Mouse (Mus musculus): ENCODE results near the gene Olfr312.
"Not testable (repeated sequence)": the region's sequence is repeated elsewhere in the genome, so short reads cannot be mapped to it uniquely, and the experiment has no call there.

Olfr312 gene

DNA sequence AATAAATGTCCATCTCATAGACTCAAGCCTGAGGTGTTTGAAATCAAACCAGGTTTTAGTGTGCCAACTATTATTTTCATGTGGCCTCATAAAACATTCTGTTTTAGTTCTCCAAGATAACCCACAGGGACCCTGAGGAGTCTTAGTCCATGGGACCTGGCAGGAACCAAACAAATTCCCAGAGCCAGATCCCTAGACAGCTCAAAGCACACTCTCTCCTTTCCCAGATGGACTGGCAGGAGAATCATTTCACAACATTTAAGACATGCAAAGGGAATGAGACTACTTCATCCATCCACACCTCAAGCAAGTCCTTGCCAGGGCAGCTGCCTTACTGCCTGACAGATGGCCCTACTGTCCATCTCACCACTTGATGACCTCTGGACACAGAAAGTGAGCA lies at the start of gene Olfr312:
Gene Olfr312 (plus strand): TSS at position 301 of the 400 bp plus-strand sequence.
- not testable (repeated sequence) for DNase-seq (ENCODE audit: low read depth, low spot score)

- DNase-seq (ENCODE audit: low read depth, low spot score): no peak
These were observed 46.5 kb upstream of the Olfr312 start, which contains the start of gene Olfr314 for GRCm38 (mm10) chr11:58782480-58783089. TSS of gene Olfr314 (plus strand) at chr11:58782952.

DNA sequence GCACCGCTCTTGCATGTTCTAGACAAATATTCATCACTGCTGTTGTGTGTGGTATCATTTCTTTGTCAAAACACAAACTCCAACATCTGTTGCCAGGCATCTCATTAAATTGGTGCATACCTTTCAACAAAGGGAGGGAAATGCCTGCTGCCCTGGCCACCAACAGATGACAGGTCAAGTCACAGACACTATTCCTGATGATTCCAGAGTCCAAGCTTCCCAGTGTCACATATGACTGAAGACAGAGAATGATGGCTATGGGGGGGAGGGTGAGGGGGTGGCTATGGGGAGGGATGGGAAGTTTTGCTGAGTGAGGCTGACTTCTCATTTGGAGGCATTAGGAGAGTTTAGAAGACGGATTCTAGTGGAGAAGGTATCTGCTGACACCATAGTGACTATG lies 44.9 kb upstream of the Olfr312 start:
- DNase-seq (ENCODE audit: low read depth, low spot score): no peak

GRCm38 (mm10) chr11:58787651-58788050 lies 41.4 kb upstream of the Olfr312 start:
- DNase-seq (ENCODE audit: low read depth, low spot score): no peak

DNA sequence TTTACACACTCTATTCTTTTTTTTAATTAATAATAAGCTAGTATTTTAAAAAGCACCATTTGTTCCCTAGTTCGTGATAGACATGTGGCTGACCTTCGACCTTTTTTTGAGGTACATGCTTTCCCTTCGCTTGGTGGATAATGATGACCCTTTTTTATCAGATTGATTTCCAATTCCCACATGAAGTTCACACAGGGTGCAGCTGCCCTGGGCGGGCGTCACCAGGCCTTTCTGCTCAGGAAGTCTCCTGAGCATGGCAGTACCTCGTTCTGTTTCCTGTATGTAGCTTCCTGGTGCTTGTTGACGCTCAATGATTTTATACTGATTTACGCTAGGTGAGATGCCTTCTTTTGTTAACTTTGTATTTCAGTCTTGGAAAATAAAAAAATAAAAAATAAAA lies 40.7 kb upstream of the Olfr312 start:
- DNase-seq (ENCODE audit: low read depth, low spot score): no peak

DNA sequence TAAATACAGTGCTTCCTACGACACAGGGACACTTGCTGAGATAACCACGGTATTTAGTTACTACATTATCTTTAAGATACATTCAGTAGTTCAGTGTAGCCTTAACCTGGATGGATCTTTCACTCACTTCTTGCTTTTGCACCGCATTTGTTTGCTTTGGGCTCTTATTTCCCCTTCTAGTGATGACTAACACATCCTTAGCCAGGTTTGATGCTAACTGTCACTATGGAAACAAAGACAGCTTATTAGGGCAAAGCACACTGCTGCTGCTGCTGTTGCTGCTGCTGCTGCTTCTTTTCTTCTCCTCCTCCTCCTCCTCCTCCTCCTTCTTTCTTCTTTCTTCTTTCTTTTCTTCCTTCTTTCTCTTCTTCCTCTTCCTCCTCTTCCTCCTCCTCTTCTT lies 39.5 kb upstream of the Olfr312 start:
- DNase-seq (ENCODE audit: low read depth, low spot score): no peak

- no peak for DNase-seq (ENCODE audit: low read depth, low spot score)
These were observed 39.0 kb upstream of the Olfr312 start for GRCm38 (mm10) chr11:58790053-58790452.

DNA sequence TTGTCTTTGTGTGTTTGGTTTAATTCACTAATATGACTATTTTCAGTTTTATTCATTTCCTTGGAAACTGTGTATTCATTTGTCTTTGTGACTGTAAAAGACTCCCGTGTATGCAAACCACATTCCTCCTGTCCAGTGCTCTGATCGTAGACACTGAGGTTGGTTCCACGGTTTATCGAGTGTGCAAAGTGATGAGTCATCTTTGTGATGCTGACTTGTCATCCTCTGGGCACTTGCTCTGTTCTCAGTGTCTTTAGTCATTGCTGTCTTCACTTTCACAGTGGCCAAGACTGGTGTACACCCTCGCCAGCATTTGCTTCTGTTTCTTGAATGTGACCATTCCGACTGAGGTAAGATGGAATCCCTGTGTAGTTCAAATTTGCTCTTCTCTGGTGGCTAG lies 38.4 kb upstream of the Olfr312 start:
- no peak for DNase-seq (ENCODE audit: low read depth, low spot score)

DNA sequence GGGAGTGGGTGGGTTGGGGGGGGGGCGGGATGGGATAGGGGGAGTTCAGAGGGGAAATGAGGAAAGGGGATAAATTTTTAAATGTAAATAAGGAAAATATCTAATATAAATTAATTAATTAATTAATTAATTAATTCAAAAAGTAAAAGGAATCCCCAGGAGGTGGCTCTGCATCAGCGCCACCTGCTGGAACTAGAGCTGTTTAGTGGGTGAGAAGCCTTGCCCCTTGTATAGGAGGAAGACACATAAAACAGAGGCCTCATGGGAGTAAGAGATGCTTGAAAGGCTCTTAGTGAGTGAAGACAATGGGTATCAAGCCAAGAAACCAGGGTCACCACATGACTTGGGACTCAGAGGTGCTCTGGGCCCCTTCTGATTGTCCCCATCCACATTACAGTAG lies 33.2 kb upstream of the Olfr312 start:
- no peak for DNase-seq (ENCODE audit: low read depth, low spot score)

DNA sequence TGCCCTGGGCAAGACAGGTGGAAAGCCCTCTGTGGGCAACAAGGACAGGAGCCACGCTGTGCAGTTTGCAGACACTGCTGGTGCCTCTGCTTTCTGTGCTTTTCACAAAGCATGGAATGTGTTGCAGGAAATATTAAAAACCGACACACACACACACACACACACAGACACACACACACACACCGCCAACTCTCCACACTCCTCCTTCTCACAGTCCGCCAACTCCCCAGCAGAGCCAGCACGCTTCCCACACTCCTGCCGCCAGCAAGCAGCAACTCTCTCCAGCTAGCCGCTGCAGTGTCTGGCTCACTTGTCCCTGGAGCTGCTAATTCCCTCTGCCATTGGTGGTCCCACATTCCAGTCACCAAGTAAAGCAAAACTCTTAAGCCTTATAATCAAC lies 32.2 kb upstream of the Olfr312 start:
- no peak for DNase-seq (ENCODE audit: low read depth, low spot score)

DNA sequence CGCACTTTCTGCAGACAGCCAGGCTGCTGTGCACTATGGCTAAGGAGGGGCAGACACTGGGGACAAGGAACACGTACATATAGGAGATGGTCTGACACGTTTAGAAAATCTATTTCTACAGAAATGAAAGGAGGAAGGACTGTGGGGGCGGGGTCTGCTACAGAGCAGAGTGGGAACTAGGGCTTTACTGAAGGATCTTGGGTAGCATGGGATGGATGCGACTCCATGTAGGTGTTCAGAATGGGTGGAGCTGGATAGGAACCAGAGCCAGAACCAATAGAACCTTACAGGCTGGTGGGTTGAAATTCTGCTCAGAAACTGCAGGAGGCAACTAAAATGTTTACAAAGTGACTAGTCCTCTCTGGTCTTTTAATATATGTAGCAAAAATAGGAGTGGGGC lies 29.3 kb upstream of the Olfr312 start:
- no peak for DNase-seq (ENCODE audit: low read depth, low spot score)

DNA sequence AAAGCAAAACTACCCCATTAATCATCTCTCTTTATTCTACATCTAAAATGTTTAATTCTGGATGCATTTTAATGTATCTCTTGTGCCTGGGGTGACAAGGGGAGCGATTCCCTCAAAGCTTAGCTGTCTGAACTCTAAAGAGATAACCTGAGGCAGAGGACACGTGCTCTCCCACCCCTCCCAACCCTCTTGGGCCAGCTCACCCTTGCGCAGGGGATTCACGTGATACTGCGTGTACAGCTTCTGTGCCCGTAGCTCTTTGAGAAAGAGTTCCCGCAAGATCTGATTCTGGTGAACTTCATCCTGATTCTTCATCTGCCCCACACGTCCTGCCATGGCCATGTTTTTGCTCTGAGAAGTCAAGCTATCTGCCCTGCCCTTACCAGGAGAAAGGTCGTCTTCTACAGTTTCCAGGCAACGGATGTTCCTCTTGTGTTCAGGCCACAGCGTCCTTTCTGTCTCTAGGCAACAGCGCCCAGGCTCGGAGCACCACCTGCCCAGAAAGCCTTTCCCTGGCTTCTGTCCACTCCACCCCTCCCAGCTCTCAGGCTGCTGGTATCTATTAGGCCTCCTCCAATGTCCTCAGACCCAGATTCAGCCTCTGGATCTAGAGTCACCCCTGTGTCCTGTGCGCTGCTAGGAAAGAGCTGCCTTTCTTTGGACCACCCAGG lies 27.3 kb upstream of the Olfr312 start, which contains the start of gene Fam183b:
Gene Fam183b (minus strand): TSS at position 403 of the 671 bp plus-strand sequence.
- peak; percentile 59 for DNase-seq (ENCODE audit: low read depth, low spot score)

DNA sequence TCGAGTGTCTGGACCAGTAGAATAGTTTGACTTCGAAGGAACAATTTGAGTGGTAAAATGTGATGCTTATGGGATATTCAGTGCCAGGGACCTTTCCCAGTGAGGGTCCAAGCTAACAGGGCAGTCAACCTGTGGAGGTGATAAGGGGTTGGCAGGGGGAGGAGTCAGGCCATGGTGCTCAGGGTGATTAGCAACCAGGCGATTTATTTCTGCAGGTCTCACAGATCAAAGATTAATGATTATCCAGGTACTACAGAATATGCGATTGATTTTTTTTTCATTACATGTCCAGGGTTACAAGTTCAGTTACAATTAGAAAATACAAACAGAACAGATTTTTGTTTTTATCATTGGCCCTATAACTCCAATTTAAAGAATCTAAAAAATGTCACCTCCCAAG lies 25.2 kb upstream of the Olfr312 start:
- no peak for DNase-seq (ENCODE audit: low read depth, low spot score)

DNA sequence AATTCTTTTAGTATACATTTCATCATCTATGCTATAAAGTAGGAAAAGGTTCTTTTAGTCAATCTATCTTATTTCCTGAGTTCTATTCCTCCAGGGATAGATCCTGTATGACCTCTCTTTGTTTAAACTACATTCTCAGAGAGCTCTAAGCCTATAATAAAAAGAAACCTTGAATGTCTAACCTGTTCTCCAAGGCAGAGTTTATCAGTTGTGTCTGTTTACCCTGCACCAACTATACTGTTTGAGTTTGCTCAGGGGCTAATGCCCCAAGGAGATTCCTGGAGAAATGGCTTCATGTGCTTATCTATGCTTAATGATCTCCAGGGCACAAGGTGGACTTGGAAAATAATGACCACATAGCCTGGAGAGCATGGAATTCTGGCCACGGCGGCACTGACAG lies 24.6 kb upstream of the Olfr312 start:
- DNase-seq (ENCODE audit: low read depth, low spot score): no peak

DNA sequence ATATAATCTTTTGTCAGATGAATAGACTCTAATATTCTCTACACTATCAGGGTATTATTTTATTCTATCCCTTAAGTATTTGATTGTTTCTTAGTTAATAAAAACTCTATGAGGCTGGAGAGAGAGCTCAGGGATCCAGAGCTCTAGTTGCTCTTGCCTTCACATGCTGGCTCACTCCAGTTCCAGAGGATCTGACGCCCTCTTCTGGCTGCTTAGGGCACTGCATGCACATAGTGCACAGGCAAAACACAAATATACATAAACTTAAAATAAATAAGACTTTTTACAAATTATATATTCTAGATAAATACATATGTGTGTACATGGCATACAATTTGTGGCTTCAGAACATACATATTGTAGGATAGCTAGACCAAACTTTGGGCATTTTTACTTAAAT lies 17.0 kb upstream of the Olfr312 start:
- DNase-seq (ENCODE audit: low read depth, low spot score): peak; percentile 35

DNA sequence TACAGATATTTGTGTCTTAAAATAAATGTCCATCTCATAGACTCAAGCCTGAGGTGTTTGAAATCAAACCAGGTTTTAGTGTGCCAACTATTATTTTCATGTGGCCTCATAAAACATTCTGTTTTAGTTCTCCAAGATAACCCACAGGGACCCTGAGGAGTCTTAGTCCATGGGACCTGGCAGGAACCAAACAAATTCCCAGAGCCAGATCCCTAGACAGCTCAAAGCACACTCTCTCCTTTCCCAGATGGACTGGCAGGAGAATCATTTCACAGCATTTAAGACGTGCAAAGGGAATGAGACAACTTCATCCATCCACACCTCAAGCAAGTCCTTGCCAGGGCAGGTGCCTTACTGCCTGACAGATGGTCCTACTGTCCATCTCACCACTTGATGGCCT lies 14.3 kb upstream of the Olfr312 start, which contains the start of gene Olfr313:
Gene Olfr313 (plus strand): TSS at position 301 of the 400 bp plus-strand sequence.
- DNase-seq (ENCODE audit: low read depth, low spot score): not testable (repeated sequence)

GRCm38 (mm10) chr11:58815676-58816075 lies 13.4 kb upstream of the Olfr312 start:
- no peak for DNase-seq (ENCODE audit: low read depth, low spot score)

- DNase-seq (ENCODE audit: low read depth, low spot score): no peak
These were observed 727 bp downstream of the Olfr312 start for GRCm38 (mm10) chr11:58829764-58830163.

DNA sequence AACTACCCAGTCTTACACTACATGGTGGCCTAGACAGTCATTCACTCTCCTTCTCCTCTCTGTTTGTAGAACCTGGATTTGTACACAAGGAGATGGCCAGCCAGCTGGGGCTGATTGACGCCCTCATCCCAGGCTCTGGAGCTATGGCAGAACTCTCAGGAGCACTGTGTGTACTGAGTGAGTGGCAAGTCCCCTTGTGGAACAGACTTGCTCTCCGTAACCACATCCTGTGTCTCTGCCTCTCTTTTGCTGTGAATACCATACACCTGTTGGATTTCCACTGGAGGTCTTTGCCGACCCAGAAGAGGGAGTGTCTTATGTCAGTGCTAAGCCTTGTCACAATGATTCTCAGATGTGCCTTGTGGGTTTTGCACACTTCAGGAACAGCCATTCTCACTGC lies 3.5 kb downstream of the Olfr312 start:
- DNase-seq (ENCODE audit: low read depth, low spot score): not testable (repeated sequence)

DNA sequence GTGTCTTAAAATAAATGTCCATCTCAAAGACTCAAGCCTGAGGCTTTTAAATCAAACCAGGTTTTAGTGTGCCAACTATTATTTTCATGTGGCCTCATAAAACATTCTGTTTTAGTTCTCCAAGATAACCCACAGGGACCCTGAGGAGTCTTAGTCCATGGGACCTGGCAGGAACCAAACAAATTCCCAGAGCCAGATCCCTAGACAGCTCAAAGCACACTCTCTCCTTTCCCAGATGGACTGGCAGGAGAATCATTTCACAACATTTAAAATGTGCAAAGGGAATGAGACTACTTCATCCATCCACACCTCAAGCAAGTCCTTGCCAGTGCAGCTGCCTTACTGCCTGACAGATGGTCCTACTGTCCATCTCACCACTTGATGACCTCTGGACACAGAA lies 9.9 kb downstream of the Olfr312 start, which contains the start of gene Olfr311:
Gene Olfr311 (plus strand): TSS at position 301 of the 400 bp plus-strand sequence.
- not testable (repeated sequence) for DNase-seq (ENCODE audit: low read depth, low spot score)

DNA sequence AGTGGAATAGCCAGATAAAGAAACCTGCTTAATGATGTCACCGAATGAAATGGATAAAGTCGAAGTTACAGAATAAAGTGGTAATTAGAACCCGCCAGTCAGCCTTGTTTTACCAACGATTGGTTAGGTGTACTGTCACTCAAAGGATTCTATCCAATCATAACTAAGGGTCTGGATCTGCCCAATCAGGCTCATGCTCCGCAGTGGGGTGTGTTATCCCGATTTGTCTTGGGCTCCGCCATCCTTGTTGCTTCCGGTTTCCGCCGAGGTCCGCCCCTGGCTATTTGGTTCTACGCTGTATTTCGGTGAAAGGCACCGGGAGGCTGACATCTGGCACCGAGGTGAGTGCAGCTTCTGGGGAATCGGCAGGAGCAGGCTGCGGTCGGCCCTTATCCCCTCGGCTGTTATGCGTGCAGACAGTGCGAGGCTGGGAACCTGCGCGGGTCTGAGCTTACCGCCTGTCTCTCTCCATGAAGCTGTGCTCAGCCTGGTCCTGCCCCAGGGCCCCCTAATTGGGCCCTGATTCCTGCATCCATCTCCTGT lies 18.0 kb downstream of the Olfr312 start, which contains the start of gene Gm12258:
Gene Gm12258 (plus strand): TSS at position 240 of the 543 bp plus-strand sequence.
- peak; percentile 99 for DNase-seq (ENCODE audit: low read depth, low spot score)

- no peak for DNase-seq (ENCODE audit: low read depth, low spot score)
These were observed 18.6 kb downstream of the Olfr312 start for GRCm38 (mm10) chr11:58847636-58848035.

DNA sequence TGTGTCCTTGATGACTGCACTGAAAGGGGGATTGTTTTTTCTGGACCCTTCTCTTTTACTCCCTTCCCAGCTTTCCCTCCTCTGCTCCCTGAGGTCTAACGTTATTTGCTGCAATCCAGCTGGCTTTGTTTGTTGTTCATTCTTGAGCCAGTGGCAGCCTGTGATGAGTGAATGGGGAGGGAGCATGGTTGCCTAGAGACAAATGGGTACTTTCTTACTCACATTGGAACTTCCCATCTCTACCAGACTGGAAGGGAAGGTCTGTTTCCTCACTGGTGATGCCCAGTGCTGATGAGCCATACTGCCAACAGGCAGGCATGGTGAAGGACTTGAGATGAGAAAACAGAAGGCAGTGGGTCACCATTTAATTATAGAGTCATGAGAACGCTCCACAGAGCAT lies 20.7 kb downstream of the Olfr312 start:
- DNase-seq (ENCODE audit: low read depth, low spot score): no peak

Data from ES-CJ7 (cell line).